In the genomic region with DNA sequence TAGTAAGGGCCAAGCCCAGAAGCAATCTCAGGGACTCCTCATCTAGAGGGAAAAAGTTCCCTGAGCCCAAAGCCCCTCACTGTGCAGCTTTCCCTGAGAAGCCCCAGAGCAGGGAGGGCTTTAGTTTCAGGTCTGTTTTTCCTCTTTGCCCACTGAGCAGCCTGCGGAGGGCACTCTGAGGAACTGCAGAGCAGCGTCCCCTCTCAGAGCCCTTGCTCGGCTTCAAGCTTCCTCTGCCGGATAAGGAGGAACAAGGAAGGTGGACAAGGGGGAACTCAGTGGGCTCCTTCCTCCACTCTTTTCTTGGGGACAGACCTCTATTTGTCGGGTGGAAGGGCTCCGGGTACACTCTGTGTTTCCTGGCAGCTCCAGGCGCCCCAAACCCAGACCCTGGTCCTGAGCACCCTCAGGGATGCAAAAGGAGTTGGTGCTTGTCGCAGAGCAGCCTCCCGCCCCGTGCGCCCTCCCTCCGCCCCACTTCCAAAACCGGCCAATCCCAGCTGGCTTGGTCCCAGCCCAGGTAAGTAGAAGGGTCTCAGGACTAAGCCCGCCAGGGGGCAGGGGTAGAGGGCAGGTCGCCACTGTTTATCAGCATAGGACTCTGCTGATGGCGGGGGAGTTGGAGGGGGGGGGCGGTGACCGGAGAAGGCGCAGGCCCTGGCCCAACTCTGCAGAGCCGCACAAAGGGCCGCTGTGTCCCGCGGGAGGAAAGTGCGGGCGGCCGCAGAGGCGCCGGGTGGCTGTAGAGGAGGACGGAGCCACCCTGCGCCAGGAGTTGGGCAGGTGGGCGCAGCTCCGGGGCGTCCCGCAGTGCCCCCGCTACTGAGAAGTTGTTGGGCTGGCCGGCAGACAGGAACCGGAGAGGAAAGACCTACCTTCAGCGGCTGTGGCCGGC, we compare ENCODE assay signal across 8 mouse cellular contexts. TPM values are rescaled to one million over a fixed set of nuclear protein-coding genes. Genes with fewer than 3 reads are reported as not detected.
DNase-seq lines count a peak whose midpoint lies in the region; ATAC-seq lines count a peak whose summit lies in the region.

No protein-coding gene starts in this region.

- peak overlapping the region; percentile 90 for H3K9ac ChIP-seq in forebrain, embryonic 14.5 days (ENCODE audit: low read length)
- peak overlapping the region; percentile 80 for H3K9ac ChIP-seq in kidney, embryonic 16.5 days (replicated peaks; ENCODE audit: low read length)

- H3K9me3 ChIP-seq in forebrain, embryonic 14.5 days (replicated peaks; ENCODE audit: control insufficient read depth, low read length): no peaks in the 10 kb centered on the region
- no peaks in the 10 kb centered on the region for H3K9me3 ChIP-seq in kidney, embryonic 16.5 days (ENCODE audit: low read length)

- under 1% methylated on average over 34 of the region's 39 CpGs for WGBS in forebrain, embryonic 14.5 days
- 3% methylated on average over 38 of the region's 39 CpGs for WGBS in kidney, embryonic 16.5 days

- H3K4me3 ChIP-seq in brown adipose tissue, adult 24 weeks (ENCODE audit: insufficient read depth, low read depth, low read length): peak overlapping the region; percentile 29
- H3K4me3 ChIP-seq in forebrain, embryonic 14.5 days (ENCODE audit: low read depth, low read length): peak overlapping the region; percentile 70
- H3K4me3 ChIP-seq in kidney, embryonic 16.5 days (ENCODE audit: low read length): peak overlapping the region; percentile 65

- no peak overlapping the region for H3K27ac ChIP-seq in brown adipose tissue, adult 24 weeks (replicated peaks; ENCODE audit: low read depth, low read length)
- H3K27ac ChIP-seq in forebrain, embryonic 14.5 days (ENCODE audit: low read depth, low read length): peak overlapping the region; percentile 92
- H3K27ac ChIP-seq in kidney, embryonic 16.5 days (ENCODE audit: low read length): peak overlapping the region; percentile 80

- peak; percentile 28 for DNase-seq in layer of hippocampus, adult 9-11 months
- no peak for DNase-seq in layer of hippocampus, postnatal 25 days (ENCODE audit: extremely low spot score in 1 of 2, low spot score in 1 of 2)
- DNase-seq in forebrain, embryonic 14.5 days (ENCODE audit: low spot score): peak; percentile 45
- DNase-seq in mesoderm, embryonic 11.5 days (ENCODE audit: low read depth, low spot score): peak; percentile 58
- no peak for DNase-seq in B cell, adult 2 months
- DNase-seq in spleen, adult 18-20 months: no peak

- H3K27me3 ChIP-seq in forebrain, embryonic 14.5 days (replicated peaks; ENCODE audit: control insufficient read depth, insufficient read depth, low read length): no peaks in the 10 kb centered on the region
- no peaks in the 10 kb centered on the region for H3K27me3 ChIP-seq in kidney, embryonic 16.5 days (ENCODE audit: insufficient read depth, low read length)

- peak; percentile 49 for ATAC-seq in forebrain, embryonic 14.5 days
- peak; percentile 71 for ATAC-seq in kidney, embryonic 16.5 days (ENCODE audit: low FRiP score, low TSS enrichment)

- peak overlapping the region; percentile 96 for H3K4me2 ChIP-seq in forebrain, embryonic 14.5 days (ENCODE audit: low read length)
- peak overlapping the region; percentile 94 for H3K4me2 ChIP-seq in kidney, embryonic 16.5 days (replicated peaks; ENCODE audit: low read depth, low read length)

- 0 out of 2 replicates have a peak, but pooled peaks cover 6% of the 10 kb centered on the region for H3K36me3 ChIP-seq in forebrain, embryonic 14.5 days (ENCODE audit: control insufficient read depth, insufficient read depth, low read length)
- H3K36me3 ChIP-seq in kidney, embryonic 16.5 days (ENCODE audit: insufficient read depth, low read length): 0 out of 2 replicates have a peak, but pooled peaks cover 4% of the 10 kb centered on the region

- H3K4me1 ChIP-seq in brown adipose tissue, adult 24 weeks (ENCODE audit: control insufficient read depth, insufficient read depth, insufficient read length, low read length): peaks cover 7% of the 10 kb centered on the region
- peaks cover 10% of the 10 kb centered on the region for H3K4me1 ChIP-seq in forebrain, embryonic 14.5 days (ENCODE audit: control insufficient read depth, insufficient read depth, low read length)
- H3K4me1 ChIP-seq in kidney, embryonic 16.5 days (ENCODE audit: insufficient read depth, low read length): peaks cover 22% of the 10 kb centered on the region

RNA-seq across cellular contexts. Expression of a gene that starts 31.9 kb away (rescaled TPM):
- 10 to 100 TPM; 58.7 to 63.4 TPM for total RNA-seq in layer of hippocampus, postnatal 25 days (2021)
- 17.7 and 26.5 TPM in 2 replicates for polyA plus RNA-seq in brown adipose tissue, adult 24 weeks (2012; ENCODE audit: insufficient read depth, insufficient read length, missing spikeins)
- 6.1 and 11.8 TPM in 2 replicates for polyA plus RNA-seq in forebrain, embryonic 14.5 days (2014; fragmentation: Nextera tagmentation; extraction: Ambion mirVana)
- polyA plus RNA-seq in kidney, embryonic 16.5 days (2015; fragmentation: Nextera tagmentation; extraction: Ambion mirVana): 12.7 and 13.3 TPM in 2 replicates

Comparison
In these comparisons a context has a peak if more than half of its experiments do, and no peak if none do; other contexts are left out.
1. DNase-seq: peak in layer of hippocampus, adult 9-11 months (single experiment), forebrain, embryonic 14.5 days (single experiment) and mesoderm, embryonic 11.5 days (single experiment); none in layer of hippocampus, postnatal 25 days (0 of 2), B cell, adult 2 months (0 of 2) and spleen, adult 18-20 months (0 of 2).
2. Peak in every context shown above with its lines, with median percentiles within 50 percentile points of each other: H3K4me3 ChIP-seq.